ENCODE assay signal across 12 mouse cellular contexts in the genomic region with DNA sequence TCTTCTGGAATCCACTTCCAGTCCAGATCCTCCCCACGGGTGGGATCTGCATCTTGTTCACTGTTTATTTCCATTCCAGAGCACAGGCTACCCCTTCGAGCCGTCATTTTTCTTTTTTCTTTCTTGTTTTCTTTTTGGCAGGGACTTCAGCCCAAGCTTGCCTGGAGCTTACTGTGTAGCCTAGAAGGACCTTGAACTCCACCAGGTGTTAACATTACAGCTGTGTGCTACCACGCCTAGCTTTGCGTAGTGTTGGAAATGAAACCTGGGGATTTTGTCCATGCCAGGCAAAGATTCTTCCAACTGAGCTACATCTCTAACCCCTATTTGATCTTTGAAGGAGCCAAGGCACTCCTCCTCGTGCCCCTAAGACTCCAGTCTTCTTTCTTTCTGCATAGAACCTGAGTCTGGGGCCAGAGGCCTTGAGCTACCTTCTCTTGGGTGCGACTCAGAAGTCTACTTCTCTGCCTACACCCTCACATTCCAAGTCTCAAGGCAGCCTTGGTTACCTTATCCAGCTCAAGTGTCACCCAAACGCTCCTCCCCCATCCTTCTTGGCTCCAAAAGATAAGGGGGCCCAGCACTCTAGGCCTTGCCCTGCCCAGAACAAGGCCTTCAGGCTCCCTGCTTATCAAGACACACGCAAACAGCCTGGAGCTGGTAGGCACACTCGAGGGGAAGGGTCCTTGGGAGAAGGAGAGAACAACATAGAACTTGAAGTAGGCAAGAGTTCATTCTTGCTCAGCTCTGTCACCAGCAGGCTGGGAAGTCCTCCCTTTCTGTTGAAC. TPM values are rescaled to one million over a fixed set of nuclear protein-coding genes. Genes with fewer than 3 reads are reported as not detected.
A peak's percentile ranks its signal among the peaks of the same experiment; 100 is the strongest.
DNase-seq lines count a peak whose midpoint lies in the region; ATAC-seq and TF ChIP-seq lines count a peak whose summit lies in the region.
"Had no signal": no experiment of that assay in that cellular context is flagged by ENCODE, and none has a peak within 500 bp of the region (broad histone marks: within the 10 kb centered on the region; RNA-seq: fewer than 3 reads in every experiment).

No protein-coding gene starts in this region.

- H3K36me3 ChIP-seq in liver, embryonic 16.5 days (ENCODE audit: control insufficient read depth, insufficient read depth), result no peaks in the 10 kb centered on the region

- WGBS in bone marrow, adult 2 months, result 60% methylated on average over 10 of the region's 10 CpGs
- 38% methylated on average over 10 of the region's 10 CpGs for WGBS in liver, embryonic 16.5 days (ENCODE audit: insufficient replicate concordance)

- peak overlapping the region; percentile 62 for H3K4me2 ChIP-seq in liver, embryonic 16.5 days (ENCODE audit: low read depth, low read length)

- no peaks in the 10 kb centered on the region for H3K9me3 ChIP-seq in liver, embryonic 16.5 days (replicated peaks; ENCODE audit: control insufficient read depth, low read length)

- H3K9ac ChIP-seq in liver, embryonic 16.5 days (ENCODE audit: low read depth, low read length), result peak overlapping the region; percentile 55

- peaks cover 64% of the 10 kb centered on the region for H3K27me3 ChIP-seq in liver, embryonic 16.5 days (ENCODE audit: control insufficient read depth, insufficient read depth, low read depth, low read length)

- peak overlapping the region; percentile 27 for H3K27ac ChIP-seq in bone marrow, adult 2 months (ENCODE audit: control insufficient read depth, insufficient read depth, low read depth, low read length, poor library complexity)
- H3K27ac ChIP-seq in liver, embryonic 16.5 days (ENCODE audit: low read length), result peak overlapping the region; percentile 84

- DNase-seq in c-Kit-positive CD71-positive TER-119-positive erythroid progenitor cells, embryonic 14.5 days (ENCODE audit: low spot score), result peak; percentile 90
- DNase-seq in layer of hippocampus, postnatal 14 days (ENCODE audit: low spot score in 2 of 2), result no peak
- no peak for DNase-seq in adrenal gland, postnatal 14 days
- no peak for DNase-seq in frontal cortex, postnatal 36 days (ENCODE audit: low spot score in 2 of 2)
- DNase-seq: cerebellum, adult 9-10 months; right cerebral cortex, adult 18-20 months had no signal

- H3K4me3 ChIP-seq in bone marrow, adult 2 months (replicated peaks; ENCODE audit: control insufficient read depth, low read depth, low read length), result no peak overlapping the region
- peak overlapping the region; percentile 24 for H3K4me3 ChIP-seq in liver, embryonic 16.5 days (ENCODE audit: low read depth, low read length)
- H3K4me3 ChIP-seq: myocyte had no signal

- TF ChIP-seq POLR2A in bone marrow, adult 2 months (IDR thresholded peaks at IDR 0.05; ENCODE audit: borderline replicate concordance, control insufficient read depth, low read depth, low read length), result no peak

- peaks cover 3% of the 10 kb centered on the region; the same call in 1 of the 2 replicates for H3K4me1 ChIP-seq in bone marrow, adult 2 months (ENCODE audit: control insufficient read depth, insufficient read depth, low read length)
- peaks cover 44% of the 10 kb centered on the region for H3K4me1 ChIP-seq in liver, embryonic 16.5 days (ENCODE audit: control insufficient read depth, low read depth, low read length)

- TF ChIP-seq CTCF in bone marrow, adult 2 months (IDR thresholded peaks at IDR 0.05; ENCODE audit: control insufficient read depth, insufficient read depth, low read length), result no peak

- peak; percentile 99 for ATAC-seq in liver, embryonic 16.5 days (ENCODE audit: low read depth)
- peak; percentile 96 for ATAC-seq in megakaryocyte-erythroid progenitor cell, adult 5-6 weeks (replicated peaks; ENCODE audit: low FRiP score, low TSS enrichment, poor library complexity, severe bottlenecking)
- ATAC-seq: inflammation-experienced regulatory T-cells, adult 6 months had no signal

RNA-seq across cellular contexts. Expression of a gene that starts 29.7 kb away (rescaled TPM):
- polyA plus RNA-seq in bone marrow, adult 2 months (2011; ENCODE audit: insufficient read depth, insufficient read length, low replicate concordance, missing spikeins), result not detected in 2 replicates
- polyA plus RNA-seq in liver, embryonic 16.5 days (2015; fragmentation: Nextera tagmentation; extraction: Ambion mirVana), result not detected in 2 replicates
- not detected in 2 replicates for total RNA-seq in megakaryocyte-erythroid progenitor cell, adult 5-6 weeks (2014; fragmentation: Nextera tagmentation)
- not detected in 2 replicates for total RNA-seq in megakaryocyte-erythroid progenitor cell, adult 5-6 weeks (2017)
- total RNA-seq in layer of hippocampus, postnatal 14 days (2021), result not detected
- not detected in 2 replicates for total RNA-seq in adrenal gland, postnatal 14 days (2021)
- polyA plus RNA-seq: heart, embryonic 16.5 days; myocyte had no signal

RNA-seq across cellular contexts. Expression of a gene that starts 32.8 kb away (rescaled TPM):
- 72.4 and 90.6 TPM in 2 replicates for polyA plus RNA-seq in bone marrow, adult 2 months (2011; ENCODE audit: insufficient read depth, insufficient read length, low replicate concordance, missing spikeins)
- 251 and 257 TPM in 2 replicates for polyA plus RNA-seq in liver, embryonic 16.5 days (2015; fragmentation: Nextera tagmentation; extraction: Ambion mirVana)
- total RNA-seq in megakaryocyte-erythroid progenitor cell, adult 5-6 weeks (2014; fragmentation: Nextera tagmentation), result 163 and 217 TPM in 2 replicates
- total RNA-seq in megakaryocyte-erythroid progenitor cell, adult 5-6 weeks (2017), result 282 and 284 TPM in 2 replicates
- 100 to 1,000 TPM; 504 to 527 TPM for total RNA-seq in layer of hippocampus, postnatal 14 days (2021)
- total RNA-seq in adrenal gland, postnatal 14 days (2021), result 354 and 382 TPM in 2 replicates

RNA-seq across cellular contexts. Expression of a gene that starts 45.8 kb away (rescaled TPM):
- 0.49 TPM in 1 of 2 replicates, not detected in the other for polyA plus RNA-seq in bone marrow, adult 2 months (2011; ENCODE audit: insufficient read depth, insufficient read length, low replicate concordance, missing spikeins)
- 0.22 and 0.32 TPM in 2 replicates for polyA plus RNA-seq in liver, embryonic 16.5 days (2015; fragmentation: Nextera tagmentation; extraction: Ambion mirVana)
- total RNA-seq in megakaryocyte-erythroid progenitor cell, adult 5-6 weeks (2014; fragmentation: Nextera tagmentation), result not detected in 2 replicates
- not detected in 2 replicates for total RNA-seq in megakaryocyte-erythroid progenitor cell, adult 5-6 weeks (2017)
- 1 to 10 TPM; 3.7 to 4.1 TPM for total RNA-seq in layer of hippocampus, postnatal 14 days (2021)
- total RNA-seq in adrenal gland, postnatal 14 days (2021), result 0.98 and 1.1 TPM in 2 replicates
- polyA plus RNA-seq: inflammation-experienced regulatory T-cells, adult 6 months had no signal

RNA-seq across cellular contexts. Expression of a gene that starts 52.8 kb away (rescaled TPM):
- polyA plus RNA-seq in bone marrow, adult 2 months (2011; ENCODE audit: insufficient read depth, insufficient read length, low replicate concordance, missing spikeins), result 19.0 and 32.8 TPM in 2 replicates
- polyA plus RNA-seq in liver, embryonic 16.5 days (2015; fragmentation: Nextera tagmentation; extraction: Ambion mirVana), result 14.6 and 15.1 TPM in 2 replicates
- total RNA-seq in megakaryocyte-erythroid progenitor cell, adult 5-6 weeks (2014; fragmentation: Nextera tagmentation), result 16.6 and 36.0 TPM in 2 replicates
- total RNA-seq in megakaryocyte-erythroid progenitor cell, adult 5-6 weeks (2017), result 15.4 and 17.6 TPM in 2 replicates
- 10 to 100 TPM; 22.9 to 28.8 TPM for total RNA-seq in layer of hippocampus, postnatal 14 days (2021)
- total RNA-seq in adrenal gland, postnatal 14 days (2021), result 27.1 and 29.1 TPM in 2 replicates

RNA-seq across cellular contexts. Expression of a gene that starts 58.6 kb away (rescaled TPM):
- polyA plus RNA-seq in bone marrow, adult 2 months (2011; ENCODE audit: insufficient read depth, insufficient read length, low replicate concordance, missing spikeins), result 17.6 and 28.0 TPM in 2 replicates
- 43.1 and 44.3 TPM in 2 replicates for polyA plus RNA-seq in liver, embryonic 16.5 days (2015; fragmentation: Nextera tagmentation; extraction: Ambion mirVana)
- 49.2 and 76.8 TPM in 2 replicates for total RNA-seq in megakaryocyte-erythroid progenitor cell, adult 5-6 weeks (2014; fragmentation: Nextera tagmentation)
- total RNA-seq in megakaryocyte-erythroid progenitor cell, adult 5-6 weeks (2017), result 57.4 and 106 TPM in 2 replicates
- 10 to 100 TPM; 37.1 to 41.8 TPM for total RNA-seq in layer of hippocampus, postnatal 14 days (2021)
- 68.3 and 69.2 TPM in 2 replicates for total RNA-seq in adrenal gland, postnatal 14 days (2021)
